Mouse (Mus musculus) myocyte (in vitro differentiated cells): ENCODE measurements around the gene Als2cr12.
"Not testable (repeated sequence)": the region's sequence is repeated elsewhere in the genome, so short reads cannot be mapped to it uniquely, and the experiment has no call there.

Source experiments
- CEBPB ChIP-seq: IDR thresholded peaks from 2 replicates; pipeline ENCODE4 v1.6.1; 2011; ENCODE audit warnings: mild to moderate bottlenecking, moderate library complexity; ENCODE audit not compliant: poor library complexity, insufficient read depth, severe bottlenecking
- E2F4 ChIP-seq: IDR thresholded peaks from one replicate; pipeline ENCODE4 v1.6.1; 2011; ENCODE audit warnings: mild to moderate bottlenecking, control low read depth, moderate library complexity; ENCODE audit not compliant: insufficient read depth
- MAX ChIP-seq: IDR thresholded peaks from one replicate; pipeline ENCODE4 v1.6.1; 2011; ENCODE audit warnings: low read depth, mild to moderate bottlenecking, control low read depth
- MYOG ChIP-seq, 3 experiments: IDR thresholded peaks; one replicate each; pipeline ENCODE4 v1.6.1; 2011; ENCODE audit warnings: control low read depth in 2 of 3, low read depth in 2 of 3, mild to moderate bottlenecking in 2 of 3; ENCODE audit not compliant: insufficient read length in 2 of 3, control insufficient read depth in 1 of 3, insufficient read depth in 1 of 3
- POLR2A ChIP-seq: IDR thresholded peaks from one replicate; pipeline ENCODE4 v1.6.1; 2011; ENCODE audit warnings: low read depth, mild to moderate bottlenecking, control low read depth, moderate library complexity; ENCODE audit not compliant: insufficient read length
- POLR2AphosphoS2 ChIP-seq: IDR thresholded peaks from one replicate; pipeline ENCODE4 v1.6.1; 2011; ENCODE audit warnings: low read depth, control low read depth; ENCODE audit not compliant: insufficient read length
- REST ChIP-seq: IDR thresholded peaks from one replicate; pipeline ENCODE4 v1.6.1; 2011; ENCODE audit warnings: mild to moderate bottlenecking, control low read depth, moderate library complexity; ENCODE audit not compliant: insufficient read depth, insufficient read length
- TCF12 ChIP-seq: IDR thresholded peaks from one replicate; pipeline ENCODE4 v1.6.1; 2011; ENCODE audit warnings: mild to moderate bottlenecking, control low read depth; ENCODE audit not compliant: poor library complexity, insufficient read depth, severe bottlenecking
- TCF3 ChIP-seq: IDR thresholded peaks from one replicate; pipeline ENCODE4 v1.6.1; 2011; ENCODE audit warnings: low read depth, control low read depth; ENCODE audit not compliant: insufficient read length
- USF1 ChIP-seq: IDR thresholded peaks from one replicate; pipeline ENCODE4 v1.6.1; 2011; ENCODE audit warnings: low read depth, mild to moderate bottlenecking, control low read depth, moderate library complexity

- TF ChIP-seq POLR2A; POLR2AphosphoS2; E2F4; USF1; MAX; REST; TCF12; CEBPB; MYOG (IDR thresholded peaks at IDR 0.05; ENCODE audit: control insufficient read depth in 1 of 3, insufficient read depth in 1 of 3, insufficient read length in 2 of 3, low read depth in 2 of 3); TCF3: not testable (repeated sequence)
Observed at GRCm38 (mm10) chr1:58695810-58696209, at the start of gene Als2cr12.
